Mouse (Mus musculus): ENCODE data around the gene Klhl9. TPM values are rescaled to one million over a fixed set of nuclear protein-coding genes. Genes with fewer than 3 reads are reported as not detected.
"Not testable (repeated sequence)": the region's sequence is repeated elsewhere in the genome, so short reads cannot be mapped to it uniquely, and the experiment has no call there.

Gene Klhl9
- 10 to 100 TPM; 54.5 to 64.5 (median 57.9) TPM for total RNA-seq (2022)

DNA sequence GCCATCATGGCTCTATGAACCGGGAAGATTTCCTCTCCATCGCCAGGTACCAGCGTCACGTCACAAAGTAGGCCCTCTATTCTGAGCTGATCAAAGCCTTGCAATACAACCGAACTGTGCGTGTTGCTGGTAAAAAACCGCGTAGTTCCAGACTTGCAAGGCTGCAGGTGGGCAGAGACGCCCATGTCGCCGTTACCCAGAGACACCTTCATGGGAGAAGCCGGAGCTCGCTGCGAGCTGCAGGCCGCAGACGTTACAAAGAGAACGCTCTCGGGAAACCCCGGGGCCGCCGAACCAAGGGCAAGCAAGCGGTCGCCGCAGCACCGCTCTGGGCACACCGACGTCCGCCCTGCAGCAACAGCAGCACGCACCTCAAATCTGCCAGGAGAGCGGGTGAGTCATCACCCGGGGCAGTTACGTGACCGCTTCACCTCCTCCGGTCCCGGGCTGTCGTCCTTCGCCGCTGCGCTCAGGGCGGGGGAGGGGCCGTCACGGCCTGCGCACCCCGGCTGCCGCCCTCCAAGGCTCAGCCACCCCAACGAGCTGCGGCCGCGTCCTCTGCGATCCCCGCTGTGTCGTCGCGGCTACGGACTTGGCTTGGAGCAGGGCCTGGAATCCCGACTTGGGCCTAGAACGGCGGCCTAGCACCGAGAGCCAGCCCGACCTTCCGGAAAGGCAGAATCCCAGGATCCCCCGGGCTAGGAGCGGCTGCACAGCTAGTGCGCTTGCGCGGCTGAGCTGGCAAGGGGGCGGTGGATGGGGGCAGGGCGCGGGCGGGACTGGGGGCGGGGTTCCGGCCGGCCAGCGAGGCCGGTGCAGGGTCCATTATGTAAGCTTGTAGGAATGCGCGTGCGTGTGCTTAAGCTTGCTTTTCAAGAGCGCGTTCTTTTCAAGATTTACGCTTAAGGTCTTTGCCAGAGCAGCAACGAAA lies at the start of gene Klhl9, which contains the start of gene Gm26566:
TSS of gene Klhl9 (minus strand) at position 675 of the 931 bp plus-strand sequence.
TSS of gene Gm26566 (plus strand) at position 15 of the 931 bp plus-strand sequence.
- peak; percentile 77 to 86 for DNase-seq (ENCODE audit: low spot score in 2 of 2)

DNA sequence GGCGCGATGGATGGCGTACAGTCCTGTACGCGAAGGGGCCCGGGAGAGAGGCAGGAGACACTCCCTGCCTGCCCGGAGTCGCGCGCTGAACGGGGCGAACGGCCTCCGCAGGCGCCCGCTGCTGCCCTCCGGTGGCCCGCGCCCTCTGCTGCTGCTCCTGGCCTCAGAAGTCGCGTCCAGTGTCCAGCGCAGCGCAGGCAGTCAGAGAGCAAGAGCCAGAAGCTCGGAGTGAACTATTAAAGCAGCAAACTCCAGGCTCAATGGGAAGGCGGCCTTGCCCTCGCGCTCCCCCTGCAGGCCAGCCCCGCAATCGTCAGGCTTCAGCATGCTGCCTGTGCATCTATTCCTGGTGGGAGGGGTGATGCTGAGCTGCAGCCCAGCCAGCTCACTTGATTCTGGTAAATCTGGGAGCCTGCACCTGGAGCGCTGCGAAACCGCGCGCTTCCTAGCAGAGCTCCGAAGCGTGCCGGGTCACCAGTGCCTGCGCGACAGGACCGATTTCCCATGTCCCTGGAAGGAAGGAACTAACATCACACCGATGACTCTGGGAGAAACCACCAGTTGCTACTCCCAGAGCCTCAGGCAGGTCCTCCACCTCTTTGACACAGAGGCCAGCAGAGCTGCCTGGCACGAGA lies 41.2 kb upstream of the Klhl9 start:
- DNase-seq (ENCODE audit: low spot score in 2 of 2): peak; percentile 23 to 52

DNA sequence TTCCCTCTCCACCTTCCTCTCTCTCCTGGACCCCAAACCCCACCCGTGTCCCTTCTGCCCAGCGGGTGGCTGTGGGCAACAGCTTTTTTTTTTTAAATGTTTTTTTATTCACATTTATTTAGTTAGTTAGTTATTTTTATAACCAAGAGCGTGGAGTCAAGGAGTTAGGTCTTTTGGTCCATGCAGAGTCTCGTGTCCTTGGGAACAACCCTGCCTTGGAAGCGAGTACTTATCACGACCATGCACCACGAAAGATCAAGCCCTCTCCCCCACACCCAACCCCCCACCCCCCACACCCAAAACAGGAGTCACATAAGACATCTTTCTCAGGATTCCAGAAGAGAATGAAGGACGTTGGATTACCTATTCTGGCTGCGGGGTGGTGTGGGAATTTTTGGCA lies 40.1 kb upstream of the Klhl9 start:
- not testable (repeated sequence) for DNase-seq (ENCODE audit: low spot score in 2 of 2)

DNA sequence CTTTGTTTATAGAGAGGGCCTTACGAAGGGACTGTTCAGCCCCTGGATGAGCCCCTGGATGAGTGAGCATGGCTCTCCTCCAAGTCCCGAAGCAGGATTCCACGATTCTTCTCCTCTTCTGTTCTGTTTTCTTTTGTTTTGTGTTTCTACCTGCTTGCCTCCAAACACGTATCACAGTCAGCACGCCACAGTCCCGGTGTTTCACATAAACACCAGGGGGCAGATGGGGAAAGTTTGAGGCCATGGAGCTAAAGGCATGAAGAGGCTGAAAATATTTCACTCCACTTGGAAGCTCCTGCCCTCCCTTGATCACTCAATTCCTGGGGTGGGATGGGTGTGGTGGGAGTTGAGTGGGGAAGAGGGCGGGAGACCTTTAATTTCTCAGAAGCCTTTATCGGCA lies 39.5 kb upstream of the Klhl9 start:
- DNase-seq (ENCODE audit: low spot score in 2 of 2): peak; percentile 49 to 64

DNA sequence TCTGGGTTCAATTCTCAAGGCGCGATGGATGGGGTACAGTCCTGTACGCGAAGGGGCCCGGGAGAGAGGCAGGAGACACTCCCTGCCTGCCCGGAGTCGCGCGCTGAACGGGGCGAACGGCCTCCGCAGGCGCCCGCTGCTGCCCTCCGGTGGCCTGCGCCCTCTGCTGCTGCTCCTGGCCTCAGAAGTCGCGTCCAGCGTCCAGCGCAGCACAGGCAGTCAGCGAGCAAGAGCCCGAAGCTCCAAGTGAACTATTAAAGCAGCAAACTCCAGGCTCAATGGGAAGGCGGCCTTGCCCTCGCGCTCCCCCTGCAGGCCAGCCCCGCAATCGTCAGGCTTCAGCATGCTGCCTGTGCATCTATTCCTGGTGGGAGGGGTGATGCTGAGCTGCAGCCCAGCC lies 38.2 kb upstream of the Klhl9 start:
- peak; percentile 46 to 65 for DNase-seq (ENCODE audit: low spot score in 2 of 2)

DNA sequence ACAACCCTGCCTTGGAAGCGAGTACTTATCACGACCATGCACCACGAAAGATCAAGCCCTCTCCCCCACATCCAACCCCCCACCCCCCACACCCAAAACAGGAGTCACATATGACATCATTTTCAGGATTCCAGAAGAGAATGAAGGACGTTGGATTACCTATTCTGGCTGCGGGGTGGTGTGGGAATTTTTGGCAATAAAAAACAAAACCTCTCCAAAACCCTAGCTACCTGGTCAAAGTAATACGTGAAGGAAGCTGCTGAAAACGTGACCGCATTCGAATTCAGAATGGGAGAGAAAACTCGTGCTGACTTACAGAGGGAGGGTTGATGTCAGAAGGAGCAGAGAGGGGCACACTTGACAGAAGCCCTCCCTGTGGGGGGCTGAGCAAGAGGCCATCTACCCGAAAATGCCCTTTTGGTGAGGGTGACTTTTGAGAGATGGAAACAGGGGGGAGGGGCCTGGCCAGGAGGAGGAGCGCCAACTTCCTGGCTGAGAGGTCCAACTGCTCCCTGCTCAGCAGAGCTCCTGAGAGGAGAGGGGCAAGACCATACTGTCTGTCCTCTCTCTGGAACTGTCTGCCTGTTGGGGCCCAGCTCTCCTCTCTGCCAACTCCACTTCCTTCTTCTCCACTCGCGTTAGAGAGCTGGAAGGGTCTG lies 37.5 kb upstream of the Klhl9 start, which contains the start of gene Gm13283:
TSS of gene Gm13283 (plus strand) at position 510 of the 659 bp plus-strand sequence.
- peak in 1 of 2 experiments; percentile 13 for DNase-seq (ENCODE audit: low spot score in 2 of 2)

DNA sequence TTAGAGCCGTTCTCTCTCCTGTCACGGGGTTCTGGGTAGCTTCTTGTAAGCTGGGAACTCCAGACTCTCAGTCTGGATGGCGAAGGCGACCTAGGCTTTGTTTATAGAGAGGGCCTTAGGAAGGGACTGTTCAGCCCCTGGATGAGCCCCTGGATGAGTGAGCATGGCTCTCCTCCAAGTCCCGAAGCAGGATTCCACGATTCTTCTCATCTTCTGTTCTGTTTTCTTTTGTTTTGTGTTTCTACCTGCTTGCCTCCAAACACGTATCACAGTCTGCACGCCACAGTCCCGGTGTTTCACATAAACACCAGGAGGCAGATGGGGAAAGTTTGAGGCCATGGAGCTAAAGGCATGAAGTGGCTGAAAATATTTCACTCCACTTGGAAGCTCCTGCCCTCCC lies 36.5 kb upstream of the Klhl9 start:
- not testable (repeated sequence) for DNase-seq (ENCODE audit: low spot score in 2 of 2)

DNA sequence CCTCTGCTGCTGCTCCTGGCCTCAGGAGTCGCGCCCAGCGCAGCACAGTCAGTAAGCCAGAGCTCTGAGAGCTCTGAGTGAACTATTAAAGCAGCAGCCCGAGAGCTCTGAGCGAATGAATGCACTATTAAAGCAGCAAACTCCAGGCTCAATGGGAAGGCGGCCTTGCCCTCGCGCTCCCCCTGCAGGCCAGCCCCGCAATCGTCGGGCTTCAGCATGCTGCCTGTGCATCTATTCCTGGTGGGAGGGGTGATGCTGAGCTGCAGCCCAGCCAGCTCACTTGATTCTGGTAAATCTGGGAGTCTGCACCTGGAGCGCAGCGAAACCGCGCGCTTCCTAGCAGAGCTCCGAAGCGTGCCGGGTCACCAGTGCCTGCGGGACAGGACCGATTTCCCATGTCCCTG lies 35.4 kb upstream of the Klhl9 start:
- peak; percentile 85 to 88 for DNase-seq (ENCODE audit: low spot score in 2 of 2)

DNA sequence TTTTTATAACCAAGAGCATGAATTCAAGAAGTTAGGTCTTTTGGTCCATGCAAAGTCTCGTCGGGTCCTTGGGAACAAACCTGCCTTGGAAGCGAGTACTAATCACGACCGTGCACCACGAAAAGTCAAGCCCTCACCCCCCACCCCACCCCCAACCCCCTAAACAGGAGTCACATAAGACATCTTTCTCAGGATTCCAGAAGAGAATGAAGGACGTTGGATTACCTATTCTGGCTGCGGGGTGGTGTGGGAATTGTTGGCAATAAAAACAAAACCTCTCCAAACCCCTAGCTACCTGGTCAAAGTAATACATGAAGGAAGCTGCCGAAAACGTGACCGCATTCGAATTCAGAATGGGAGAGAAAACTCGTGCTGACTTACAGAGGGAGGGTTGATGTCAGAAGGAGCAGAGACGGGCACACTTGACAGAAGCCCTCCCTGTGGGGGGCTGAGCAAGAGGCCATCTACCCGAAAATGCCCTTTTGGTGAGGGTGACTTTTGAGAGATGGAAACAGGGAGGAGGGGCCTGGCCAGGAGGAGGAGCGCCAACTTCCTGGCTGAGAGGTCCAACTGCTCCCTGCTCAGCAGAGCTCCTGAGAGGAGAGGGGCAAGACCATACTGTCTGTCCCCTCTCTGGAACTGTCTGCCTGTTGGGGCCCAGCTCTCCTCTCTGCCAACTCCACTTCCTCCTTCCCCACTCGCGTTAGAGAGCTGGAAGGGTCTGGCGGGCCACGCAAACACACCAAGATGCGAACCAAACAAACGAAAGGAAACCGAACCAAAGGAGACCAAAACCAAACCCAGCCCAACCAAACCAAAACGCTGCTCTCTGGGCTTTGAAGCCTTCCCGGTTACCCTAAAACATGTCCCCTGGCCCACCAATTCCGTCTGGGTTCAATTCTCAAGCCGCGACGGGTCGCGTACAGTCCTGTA lies 34.6 kb upstream of the Klhl9 start:
- DNase-seq (ENCODE audit: low spot score in 2 of 2): not testable (repeated sequence)

DNA sequence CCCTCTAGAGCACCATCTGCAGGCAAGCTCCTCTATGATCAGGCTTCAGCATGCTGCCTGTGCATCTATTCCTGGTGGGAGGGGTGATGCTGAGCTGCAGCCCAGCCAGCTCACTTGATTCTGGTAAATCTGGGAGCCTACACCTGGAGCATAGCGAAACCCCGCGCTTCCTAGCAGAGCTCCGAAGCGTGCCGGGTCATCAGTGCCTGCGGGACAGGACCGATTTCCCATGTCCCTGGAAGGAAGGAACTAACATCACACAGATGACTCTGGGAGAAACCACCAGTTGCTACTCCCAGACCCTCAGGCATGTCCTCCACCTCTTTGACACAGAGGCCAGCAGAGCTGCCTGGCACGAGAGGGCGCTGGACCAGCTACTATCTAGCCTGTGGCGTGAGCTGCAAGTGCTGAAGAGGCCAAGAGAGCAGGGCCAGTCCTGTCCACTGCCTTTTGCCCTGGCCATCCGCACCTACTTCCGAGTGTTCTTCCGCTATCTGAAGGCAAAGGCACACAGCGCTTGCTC lies 32.6 kb upstream of the Klhl9 start, which contains the start of gene Gm13271:
TSS of gene Gm13271 (plus strand) at position 51 of the 523 bp plus-strand sequence.
- peak; percentile 64 to 71 for DNase-seq (ENCODE audit: low spot score in 2 of 2)

DNA sequence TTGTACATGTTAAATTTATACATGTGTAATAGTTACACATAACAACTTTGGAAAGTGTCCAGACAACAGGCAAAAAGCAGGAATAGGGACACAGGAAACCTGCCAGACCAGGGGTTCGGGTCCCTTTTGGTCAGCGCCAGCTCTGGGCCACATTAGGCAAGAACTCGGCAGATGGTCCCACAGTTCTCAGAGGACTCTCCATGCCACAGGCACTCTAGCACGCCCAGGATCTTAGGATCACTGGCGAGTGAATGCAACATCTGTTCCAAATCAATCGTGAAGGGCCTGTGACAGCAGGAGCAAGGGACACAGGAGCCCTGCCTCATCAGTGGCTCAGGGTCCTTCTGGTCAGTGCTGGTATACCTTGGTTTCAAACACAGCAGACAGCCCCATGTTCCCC lies 27.7 kb upstream of the Klhl9 start:
- no peak for DNase-seq (ENCODE audit: low spot score in 2 of 2)

DNA sequence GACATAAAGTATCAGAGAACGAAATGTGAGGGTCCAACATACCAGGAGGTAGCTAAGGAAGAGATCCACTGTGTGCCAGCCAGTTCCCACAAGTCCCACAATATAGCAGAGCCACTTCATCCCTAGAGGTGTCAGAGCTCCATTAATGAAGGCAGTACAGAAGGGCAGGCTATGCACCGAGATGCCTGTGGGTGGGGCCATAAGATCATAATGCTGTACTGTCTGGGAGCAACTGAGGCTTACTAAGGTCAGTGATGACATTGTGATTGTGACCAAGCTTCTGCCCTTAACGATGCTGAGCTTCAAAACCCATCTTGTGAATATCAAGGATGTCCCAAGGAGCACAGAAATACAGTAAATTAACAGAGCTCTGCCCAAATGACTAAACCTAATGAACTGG lies 21.9 kb upstream of the Klhl9 start:
- no peak for DNase-seq (ENCODE audit: low spot score in 2 of 2)

DNA sequence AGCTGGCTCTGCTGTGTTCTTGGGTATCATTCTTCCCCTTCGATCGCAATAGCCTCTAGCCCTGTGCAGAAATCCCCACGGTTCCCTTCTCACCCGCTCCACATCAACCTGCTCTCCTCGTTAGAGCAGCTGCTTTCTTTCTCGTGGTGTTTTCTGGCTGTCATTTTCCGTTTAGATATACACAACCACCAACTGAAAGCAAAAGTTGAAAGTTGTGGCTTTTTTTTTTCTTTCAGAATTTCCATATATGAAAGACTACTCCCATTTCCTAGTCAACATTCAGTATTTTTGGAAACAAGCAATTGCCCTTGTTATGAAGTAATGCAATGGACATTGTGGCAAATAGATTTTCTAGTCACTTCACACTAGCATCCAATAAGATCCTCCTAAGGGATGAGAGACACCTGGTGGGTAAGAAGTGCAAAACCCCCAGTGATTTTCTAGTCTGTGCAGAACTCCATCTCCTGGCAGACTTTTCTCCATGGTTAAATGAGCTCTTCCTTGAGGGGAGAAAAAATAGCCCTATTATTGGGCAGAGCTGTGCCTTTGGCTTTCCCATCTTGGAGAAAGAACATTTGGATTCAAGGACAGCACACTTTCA lies 20.6 kb upstream of the Klhl9 start:
- no peak for DNase-seq (ENCODE audit: low spot score in 2 of 2)

DNA sequence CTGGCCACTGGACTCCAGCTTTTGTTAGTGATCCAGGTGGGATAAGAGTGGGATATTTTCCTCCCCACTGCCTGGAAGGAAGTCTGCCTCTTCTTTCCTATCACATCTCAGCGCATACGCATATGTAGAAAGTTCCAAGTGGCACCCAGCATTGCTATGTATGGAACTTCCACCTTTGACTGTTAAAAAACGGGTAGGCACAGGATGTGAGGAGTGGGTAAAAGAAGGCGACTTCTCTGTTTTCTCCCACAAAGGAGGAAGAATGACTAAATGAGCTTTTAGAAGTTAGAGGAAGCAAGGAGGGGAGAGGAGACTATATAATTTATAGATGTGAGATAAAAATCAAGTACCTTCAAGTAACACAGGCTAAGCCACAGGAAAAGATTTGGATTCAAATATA lies 19.2 kb upstream of the Klhl9 start:
- DNase-seq (ENCODE audit: low spot score in 2 of 2): no peak

DNA sequence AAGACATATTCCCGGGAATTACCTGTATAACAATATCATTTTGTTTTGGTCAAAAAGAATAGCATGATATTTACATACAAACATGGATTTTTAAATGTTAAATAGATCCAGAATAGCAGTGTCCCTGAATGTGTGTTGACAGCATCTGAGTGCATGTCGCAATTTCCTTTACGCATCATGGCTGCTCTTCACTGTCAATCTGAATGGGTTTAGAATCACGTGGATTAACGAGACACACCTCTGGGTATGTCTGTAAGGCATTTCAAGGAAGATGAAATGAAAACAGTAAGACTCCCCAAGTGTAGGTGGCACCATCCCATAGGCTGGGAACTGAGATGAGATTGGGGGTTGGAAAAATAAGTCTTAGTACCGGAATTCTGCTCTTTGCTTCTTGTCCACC lies 16.8 kb upstream of the Klhl9 start:
- DNase-seq (ENCODE audit: low spot score in 2 of 2): no peak

DNA sequence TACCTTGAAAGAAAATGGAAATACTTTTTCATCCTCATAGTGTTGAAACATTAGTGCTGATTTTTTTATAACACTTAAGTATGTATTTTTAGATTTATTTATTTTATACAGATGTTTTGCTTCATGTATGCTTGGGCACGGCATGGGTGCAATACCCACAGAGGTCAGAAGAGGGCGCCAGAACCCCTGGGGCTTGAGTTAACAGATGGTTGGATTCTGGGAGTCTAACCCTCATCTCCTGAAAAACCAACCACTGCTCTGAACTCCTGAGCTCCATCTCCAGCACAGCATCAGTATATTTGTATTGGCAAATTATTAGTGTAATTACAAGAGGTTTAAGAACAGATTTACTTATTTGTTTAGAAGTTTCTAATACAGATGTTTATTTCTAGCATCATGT lies 16.2 kb upstream of the Klhl9 start:
- DNase-seq (ENCODE audit: low spot score in 2 of 2): peak in 1 of 2 experiments; percentile 27

DNA sequence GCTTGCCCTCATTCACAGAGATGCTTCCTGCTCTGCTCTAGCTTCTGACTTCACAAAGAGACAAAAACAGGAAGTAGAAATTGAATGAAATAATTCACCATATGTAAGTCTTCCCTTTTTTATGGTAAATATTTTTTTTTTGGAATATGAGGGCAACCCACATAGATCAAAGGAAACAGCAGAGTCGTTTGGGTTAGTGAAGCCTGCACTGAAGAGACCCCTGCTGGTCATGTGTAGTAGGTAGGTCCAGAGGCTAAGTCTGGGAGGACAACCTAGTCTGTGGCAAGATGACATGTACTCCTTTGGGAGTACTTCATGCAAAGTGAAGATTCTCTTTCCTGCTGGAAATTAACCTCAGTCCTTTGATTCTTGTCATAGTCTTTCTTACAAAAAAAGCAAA lies 5.1 kb upstream of the Klhl9 start:
- DNase-seq (ENCODE audit: low spot score in 2 of 2): no peak

DNA sequence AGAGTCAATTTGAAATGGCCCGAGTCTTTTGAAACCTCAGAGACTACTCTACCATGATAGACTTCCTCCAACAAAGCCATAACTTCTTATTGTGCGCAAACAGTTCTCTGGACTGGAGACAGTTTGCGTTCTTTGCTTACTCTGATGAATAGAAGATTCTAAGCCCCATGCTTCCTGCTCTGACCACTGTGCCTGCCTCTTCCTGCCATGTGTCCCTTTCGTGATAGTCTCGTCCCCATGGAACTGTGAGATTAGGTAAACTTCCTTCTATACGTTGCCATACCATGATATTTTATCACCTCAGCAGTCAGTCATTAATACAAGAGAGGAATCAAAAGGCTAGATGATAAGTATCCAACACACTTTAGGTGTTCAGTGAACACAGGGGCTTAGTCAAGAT lies 4.5 kb upstream of the Klhl9 start:
- no peak for DNase-seq (ENCODE audit: low spot score in 2 of 2)

DNA sequence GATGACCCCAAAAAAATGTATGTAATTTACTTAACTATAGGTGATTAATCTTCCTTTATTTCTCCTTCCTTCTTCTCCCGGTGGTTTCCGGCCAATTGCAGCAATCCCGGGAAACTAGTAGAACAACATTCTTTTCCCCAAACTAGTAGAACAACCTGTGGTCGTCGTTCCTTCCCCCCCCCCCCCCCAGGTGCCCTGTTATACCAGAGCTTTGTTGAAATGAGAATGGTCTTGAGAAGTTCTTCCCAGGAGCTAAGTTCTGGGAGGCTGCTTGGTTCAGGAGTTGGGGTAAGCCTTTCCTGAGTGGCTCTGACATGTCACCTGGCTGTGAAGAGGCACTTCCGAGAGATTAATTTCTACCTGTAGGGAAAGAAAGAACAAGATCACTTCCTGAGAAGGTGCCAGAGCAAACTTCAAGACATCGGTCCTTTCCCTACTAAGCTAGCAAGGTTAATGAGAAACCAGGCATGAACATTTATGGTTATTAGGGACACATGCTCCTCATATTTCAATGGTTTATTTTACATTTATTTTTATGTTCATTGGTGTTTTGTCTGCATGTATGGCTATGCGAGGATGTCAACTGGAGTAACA lies 1.3 kb upstream of the Klhl9 start:
- no peak for DNase-seq (ENCODE audit: low spot score in 2 of 2)

DNA sequence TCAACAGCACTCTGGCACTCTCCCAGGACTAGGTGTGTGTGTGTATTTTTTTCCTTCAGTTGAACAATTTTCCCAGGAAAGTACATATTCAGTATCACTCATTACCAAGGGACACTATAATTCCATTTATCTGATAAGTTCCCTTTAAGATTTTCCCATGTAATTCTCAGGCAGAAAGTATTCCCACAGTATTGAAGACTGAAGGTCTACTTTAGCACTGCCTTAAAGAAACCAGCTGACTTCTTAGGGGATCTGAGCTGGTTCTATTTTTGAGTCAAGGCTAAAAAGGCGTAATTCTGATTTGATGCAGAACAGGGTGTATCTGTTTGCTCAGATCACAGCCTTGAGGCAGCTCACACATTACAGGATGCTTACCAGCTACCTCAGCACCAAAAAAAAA lies 3.5 kb downstream of the Klhl9 start:
- DNase-seq (ENCODE audit: low spot score in 2 of 2): no peak
